Mouse (Mus musculus) mesoderm, embryonic 11.5 days (tissue): Measurements from ENCODE around the gene Fam234a.
"Not testable (repeated sequence)": the region's sequence is repeated elsewhere in the genome, so short reads cannot be mapped to it uniquely, and the experiment has no call there.

Experiments used
- DNase-seq: peaks from one replicate; pipeline ENCODE4 v3.0.0-alpha.2; 2012; ENCODE audit warnings: low read depth, low spot score

Fam234a gene

GRCm38 (mm10) chr17:26175248-26175647 lies 68.8 kb downstream of the Fam234a start:
- DNase-seq, result not testable (repeated sequence)

DNA sequence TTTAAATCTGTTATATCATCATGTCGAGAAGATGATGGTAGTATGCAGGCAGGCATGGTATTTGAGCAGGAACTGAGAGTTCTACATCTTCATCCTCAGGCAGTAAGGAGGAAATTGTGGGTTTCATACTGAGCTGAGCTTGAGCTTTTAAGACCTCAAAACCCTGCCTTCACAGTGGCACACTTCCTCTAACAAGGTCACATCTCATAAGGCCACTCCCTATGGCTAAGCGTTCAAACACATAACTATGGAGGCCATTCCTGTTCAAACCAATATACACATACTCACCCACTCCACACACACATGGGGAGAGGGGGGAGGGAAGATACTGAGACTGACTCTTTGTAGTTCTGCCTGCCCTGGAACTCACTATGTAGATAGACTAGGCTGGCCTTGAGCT lies 76.0 kb downstream of the Fam234a start:
- DNase-seq, result no peak

DNA sequence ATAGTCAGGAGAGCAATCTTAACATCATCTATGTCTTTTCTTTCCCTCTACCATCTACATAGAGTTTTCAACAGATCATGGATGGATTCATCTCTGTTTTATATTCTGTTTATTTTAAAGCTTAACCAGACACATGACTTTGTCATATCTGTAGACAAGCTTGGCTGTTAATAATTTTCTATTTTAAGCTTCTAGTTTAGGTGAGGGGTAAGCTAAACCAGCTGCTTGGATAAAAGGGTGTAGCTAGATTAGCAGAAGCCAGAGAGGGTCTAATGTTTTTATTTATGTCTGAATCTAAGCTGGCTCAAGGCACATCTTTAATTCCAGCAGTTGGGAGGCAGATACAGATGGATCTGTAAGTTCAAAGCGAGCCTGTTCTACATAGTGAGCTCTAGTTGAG lies 81.3 kb downstream of the Fam234a start:
- no peak for DNase-seq
